ENCODE assay signal across 19 mouse cellular contexts in the genomic region with DNA sequence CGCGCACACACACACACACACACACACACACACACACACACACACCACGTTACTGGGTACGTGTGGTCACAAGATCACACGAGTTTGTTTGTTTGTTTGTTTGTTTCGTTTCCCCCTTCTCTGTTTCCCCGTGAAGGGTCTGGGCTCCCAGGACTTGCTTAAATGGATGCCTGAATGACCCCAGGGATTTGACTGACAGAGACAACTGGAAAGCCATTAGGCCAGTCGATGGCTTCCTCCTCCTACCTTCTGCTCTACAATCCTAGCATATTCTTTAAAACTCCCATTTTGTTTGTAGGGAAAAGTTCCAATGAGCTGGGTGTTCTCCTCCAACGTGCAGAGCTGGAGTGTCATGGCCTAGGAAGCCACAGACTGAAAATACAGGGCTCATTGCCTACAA. TPM values are rescaled to one million over a fixed set of nuclear protein-coding genes. Genes with fewer than 3 reads are reported as not detected.
A peak's percentile ranks its signal among the peaks of the same experiment; 100 is the strongest.
DNase-seq lines count a peak whose midpoint lies in the region; ATAC-seq and TF ChIP-seq lines count a peak whose summit lies in the region.
"Had no signal": no experiment of that assay in that cellular context is flagged by ENCODE, and none has a peak within 500 bp of the region (broad histone marks: within the 10 kb centered on the region; RNA-seq: fewer than 3 reads in every experiment).

No protein-coding gene starts in this region.

- peaks cover 21% of the 10 kb centered on the region for H3K4me1 ChIP-seq in forebrain, embryonic 12.5 days
- H3K4me1 ChIP-seq in forebrain, embryonic 15.5 days: peaks cover 9% of the 10 kb centered on the region
- H3K4me1 ChIP-seq in midbrain, embryonic 10.5 days: peaks cover 38% of the 10 kb centered on the region
- H3K4me1 ChIP-seq in midbrain, embryonic 16.5 days (ENCODE audit: control insufficient read depth, insufficient read depth, low read length): peaks cover 4% of the 10 kb centered on the region; the same call in 1 of the 2 replicates
- H3K4me1 ChIP-seq in embryonic facial prominence, embryonic 15.5 days: peaks cover 38% of the 10 kb centered on the region
- H3K4me1 ChIP-seq in stomach, postnatal 0 days (replicated peaks; ENCODE audit: control insufficient read depth, insufficient read depth): no peaks in the 10 kb centered on the region

- TF ChIP-seq CTCF in stomach, postnatal 0 days (IDR thresholded peaks at IDR 0.05; ENCODE audit: low read depth): no peak

- no peaks in the 10 kb centered on the region; the same call in 1 of the 2 replicates for H3K9me3 ChIP-seq in forebrain, embryonic 12.5 days
- no peaks in the 10 kb centered on the region for H3K9me3 ChIP-seq in forebrain, embryonic 15.5 days
- peaks cover 8% of the 10 kb centered on the region; the same call in 1 of the 2 replicates for H3K9me3 ChIP-seq in midbrain, embryonic 10.5 days (replicated peaks)
- no peaks in the 10 kb centered on the region; the same call in 1 of the 2 replicates for H3K9me3 ChIP-seq in midbrain, embryonic 16.5 days (replicated peaks; ENCODE audit: control insufficient read depth, low read length, poor library complexity, severe bottlenecking)
- H3K9me3 ChIP-seq in embryonic facial prominence, embryonic 15.5 days (replicated peaks): no peaks in the 10 kb centered on the region
- 0 out of 2 replicates have a peak, but pooled peaks cover 2% of the 10 kb centered on the region for H3K9me3 ChIP-seq in stomach, postnatal 0 days (ENCODE audit: control insufficient read depth, low read length)

- peak; percentile 19 for DNase-seq in midbrain, embryonic 10.5 days (ENCODE audit: low spot score)
- DNase-seq in stomach, postnatal 0 days (ENCODE audit: low spot score): no peak
- no peak for DNase-seq in left cerebral cortex, adult 18-20 months (ENCODE audit: low spot score in 2 of 2)
- DNase-seq: adrenal gland, postnatal 36 days; cerebellum, adult 9-11 months; gastrocnemius, postnatal 14 days; heart, postnatal 14 days; kidney, adult 9 months; layer of hippocampus, adult 9-11 months; lung, postnatal 36 days; right cerebral cortex, postnatal 4 days; thymus, postnatal 14 days had no signal

- H3K36me3 ChIP-seq in forebrain, embryonic 12.5 days (replicated peaks): no peaks in the 10 kb centered on the region
- no peaks in the 10 kb centered on the region for H3K36me3 ChIP-seq in forebrain, embryonic 15.5 days
- no peaks in the 10 kb centered on the region for H3K36me3 ChIP-seq in midbrain, embryonic 10.5 days
- no peaks in the 10 kb centered on the region for H3K36me3 ChIP-seq in midbrain, embryonic 16.5 days (ENCODE audit: control insufficient read depth, insufficient read depth, low read length)
- no peaks in the 10 kb centered on the region for H3K36me3 ChIP-seq in embryonic facial prominence, embryonic 15.5 days
- no peaks in the 10 kb centered on the region for H3K36me3 ChIP-seq in stomach, postnatal 0 days (ENCODE audit: control insufficient read depth, insufficient read depth, low read length)
- H3K36me3 ChIP-seq: midbrain, embryonic 12.5 days had no signal

- H3K9ac ChIP-seq in forebrain, embryonic 12.5 days: no peak overlapping the region
- no peak overlapping the region for H3K9ac ChIP-seq in forebrain, embryonic 15.5 days (replicated peaks)
- H3K9ac ChIP-seq in midbrain, embryonic 16.5 days (ENCODE audit: low read depth, low read length): no peak overlapping the region
- no peak overlapping the region for H3K9ac ChIP-seq in embryonic facial prominence, embryonic 15.5 days
- H3K9ac ChIP-seq in stomach, postnatal 0 days (ENCODE audit: low read length): no peak overlapping the region
- H3K9ac ChIP-seq: midbrain, embryonic 12.5 days had no signal

- peaks cover 92% of the 10 kb centered on the region for H3K27me3 ChIP-seq in forebrain, embryonic 12.5 days
- peaks cover 82% of the 10 kb centered on the region for H3K27me3 ChIP-seq in forebrain, embryonic 15.5 days
- H3K27me3 ChIP-seq in midbrain, embryonic 10.5 days (ENCODE audit: low read depth, poor library complexity, severe bottlenecking): peaks cover 100% of the 10 kb centered on the region
- peaks cover 76% of the 10 kb centered on the region for H3K27me3 ChIP-seq in midbrain, embryonic 16.5 days (ENCODE audit: control insufficient read depth, insufficient read depth, low read depth, low read length)
- peaks cover 74% of the 10 kb centered on the region for H3K27me3 ChIP-seq in embryonic facial prominence, embryonic 15.5 days
- peaks cover 8% of the 10 kb centered on the region for H3K27me3 ChIP-seq in stomach, postnatal 0 days (ENCODE audit: control insufficient read depth, insufficient read depth, low read length)

- no peak for ATAC-seq in forebrain, embryonic 12.5 days (ENCODE audit: low FRiP score)
- ATAC-seq in forebrain, embryonic 15.5 days (replicated peaks): no peak
- no peak for ATAC-seq in midbrain, embryonic 16.5 days
- ATAC-seq in embryonic facial prominence, embryonic 15.5 days (ENCODE audit: insufficient number of reproducible peaks, low FRiP score, low TSS enrichment, low read depth): no peak
- no peak for ATAC-seq in stomach, postnatal 0 days (ENCODE audit: low FRiP score, low TSS enrichment)
- ATAC-seq: activated CD4-positive, CD25-positive, alpha-beta regulatory T cell, adult 4 months had no signal

- H3K4me3 ChIP-seq in forebrain, embryonic 12.5 days (replicated peaks): peak overlapping the region; percentile 28; the same call in 1 of the 2 replicates
- H3K4me3 ChIP-seq in forebrain, embryonic 15.5 days: no peak overlapping the region
- H3K4me3 ChIP-seq in midbrain, embryonic 10.5 days: no peak overlapping the region
- H3K4me3 ChIP-seq in midbrain, embryonic 16.5 days (ENCODE audit: low read depth, low read length): no peak overlapping the region
- peak overlapping the region; percentile 32 for H3K4me3 ChIP-seq in embryonic facial prominence, embryonic 15.5 days (replicated peaks)
- peak overlapping the region; percentile 4 for H3K4me3 ChIP-seq in stomach, postnatal 0 days (ENCODE audit: low read depth, low read length)

- H3K4me2 ChIP-seq in forebrain, embryonic 12.5 days: no peak overlapping the region
- H3K4me2 ChIP-seq in forebrain, embryonic 15.5 days (replicated peaks): no peak overlapping the region
- H3K4me2 ChIP-seq in midbrain, embryonic 16.5 days (ENCODE audit: low read length): no peak overlapping the region
- 0 out of 2 replicates have a peak overlapping the region, but pooled peaks have one; percentile 88 for H3K4me2 ChIP-seq in embryonic facial prominence, embryonic 15.5 days (replicated peaks)
- H3K4me2 ChIP-seq in stomach, postnatal 0 days (replicated peaks; ENCODE audit: low read depth): 0 out of 2 replicates have a peak overlapping the region, but pooled peaks have one; percentile 17
- H3K4me2 ChIP-seq: midbrain, embryonic 12.5 days had no signal

- 6% methylated on average over 9 of the region's 9 CpGs for WGBS in forebrain, embryonic 12.5 days
- 12% methylated on average over 9 of the region's 9 CpGs for WGBS in forebrain, embryonic 15.5 days
- 3% methylated on average over 9 of the region's 9 CpGs for WGBS in midbrain, embryonic 10.5 days
- WGBS in midbrain, embryonic 16.5 days: 3% methylated on average over 9 of the region's 9 CpGs
- 14% methylated on average over 9 of the region's 9 CpGs for WGBS in embryonic facial prominence, embryonic 15.5 days
- WGBS in stomach, postnatal 0 days: 14% methylated on average over 9 of the region's 9 CpGs

- TF ChIP-seq EP300 in stomach, postnatal 0 days (optimal IDR thresholded peaks at IDR 0.05): no peak

- no peak overlapping the region for H3K27ac ChIP-seq in forebrain, embryonic 12.5 days
- no peak overlapping the region for H3K27ac ChIP-seq in forebrain, embryonic 15.5 days (replicated peaks)
- H3K27ac ChIP-seq in midbrain, embryonic 10.5 days (replicated peaks): no peak overlapping the region
- no peak overlapping the region for H3K27ac ChIP-seq in midbrain, embryonic 16.5 days (ENCODE audit: low read length)
- H3K27ac ChIP-seq in embryonic facial prominence, embryonic 15.5 days (replicated peaks): peak overlapping the region; percentile 25; the same call in 1 of the 2 replicates
- no peak overlapping the region for H3K27ac ChIP-seq in stomach, postnatal 0 days (replicated peaks)
- H3K27ac ChIP-seq: midbrain, embryonic 12.5 days had no signal

RNA-seq across cellular contexts. Expression of gene Six2, which starts 5.0 kb away (rescaled TPM):
- 6.9 and 9.5 TPM in 2 replicates for polyA plus RNA-seq in forebrain, embryonic 12.5 days (2016; fragmentation: Nextera tagmentation; extraction: Ambion mirVana)
- 0.08 and 0.49 TPM in 2 replicates for polyA plus RNA-seq in forebrain, embryonic 15.5 days (2015; fragmentation: Nextera tagmentation; extraction: Ambion mirVana)
- 1.6 and 3.0 TPM in 2 replicates for polyA plus RNA-seq in midbrain, embryonic 10.5 days (2016; fragmentation: Nextera tagmentation; extraction: Ambion mirVana)
- 0.16 and 0.33 TPM in 2 replicates for polyA plus RNA-seq in midbrain, embryonic 16.5 days (2015; fragmentation: Nextera tagmentation; extraction: Ambion mirVana)
- 8.2 and 10.7 TPM in 2 replicates for polyA plus RNA-seq in embryonic facial prominence, embryonic 15.5 days (2015; fragmentation: Nextera tagmentation; extraction: Ambion mirVana)
- polyA plus RNA-seq in stomach, postnatal 0 days (2015; fragmentation: Nextera tagmentation; extraction: Ambion mirVana): 2.6 and 4.0 TPM in 2 replicates
- under 1 TPM; 0.87 to 0.93 TPM for total RNA-seq in left cerebral cortex, adult 18-20 months (2021)
- total RNA-seq: adrenal gland, postnatal 36 days had no signal
- polyA plus RNA-seq: activated CD4-positive, CD25-positive, alpha-beta regulatory T cell, adult 4 months; liver, embryonic 16.5 days had no signal

Comparison
In these comparisons a context has a peak if more than half of its experiments do, and no peak if none do; other contexts are left out.
1. H3K4me3 ChIP-seq: peak in forebrain, embryonic 12.5 days (single experiment), embryonic facial prominence, embryonic 15.5 days (single experiment) and stomach, postnatal 0 days (single experiment); none in forebrain, embryonic 15.5 days (single experiment), midbrain, embryonic 10.5 days (single experiment) and midbrain, embryonic 16.5 days (single experiment).
2. H3K4me2 ChIP-seq: peak in embryonic facial prominence, embryonic 15.5 days (single experiment) and stomach, postnatal 0 days (single experiment); none in forebrain, embryonic 12.5 days (single experiment), forebrain, embryonic 15.5 days (single experiment) and midbrain, embryonic 16.5 days (single experiment).